Mouse (Mus musculus): Measurements from ENCODE around the gene Acot7. TPM values are rescaled to one million over a fixed set of nuclear protein-coding genes. Genes with fewer than 3 reads are reported as not detected.

The Acot7 gene
- total RNA-seq, 2 experiments from 2014 or later, result 9.7 to 19.4 TPM

GRCm38 (mm10) chr4:152150546-152150945, 27.4 kb upstream of the Acot7 start:
- no peak for ATAC-seq (replicated peaks; ENCODE audit: low FRiP score, poor library complexity, severe bottlenecking)

- ATAC-seq (replicated peaks; ENCODE audit: low FRiP score, poor library complexity, severe bottlenecking), result no peak
Measured at GRCm38 (mm10) chr4:152151451-152151965, 26.4 kb upstream of the Acot7 start.

- ATAC-seq (replicated peaks; ENCODE audit: low FRiP score, poor library complexity, severe bottlenecking), result no peak
Measured at GRCm38 (mm10) chr4:152151966-152152544, 25.9 kb upstream of the Acot7 start, which contains the start of gene Espn. Gene Espn (minus strand): TSS chr4:152152371.

GRCm38 (mm10) chr4:152153771-152154177, 24.2 kb upstream of the Acot7 start:
- ATAC-seq (replicated peaks; ENCODE audit: low FRiP score, poor library complexity, severe bottlenecking), result peak; percentile 60

GRCm38 (mm10) chr4:152155019-152155418, 22.9 kb upstream of the Acot7 start:
- ATAC-seq (replicated peaks; ENCODE audit: low FRiP score, poor library complexity, severe bottlenecking), result no peak

- no peak for ATAC-seq (replicated peaks; ENCODE audit: low FRiP score, poor library complexity, severe bottlenecking)
Measured at GRCm38 (mm10) chr4:152157779-152158584, 20.0 kb upstream of the Acot7 start.

GRCm38 (mm10) chr4:152158585-152159284, 19.2 kb upstream of the Acot7 start, which contains the start of gene Hes2:
Gene Hes2 (plus strand): TSS chr4:152158867.
- no peak for ATAC-seq (replicated peaks; ENCODE audit: low FRiP score, poor library complexity, severe bottlenecking)

GRCm38 (mm10) chr4:152159285-152159678, 18.7 kb upstream of the Acot7 start:
- ATAC-seq (replicated peaks; ENCODE audit: low FRiP score, poor library complexity, severe bottlenecking), result no peak

GRCm38 (mm10) chr4:152160748-152161147, 17.2 kb upstream of the Acot7 start:
- no peak for ATAC-seq (replicated peaks; ENCODE audit: low FRiP score, poor library complexity, severe bottlenecking)

GRCm38 (mm10) chr4:152161601-152162000, 16.3 kb upstream of the Acot7 start:
- ATAC-seq (replicated peaks; ENCODE audit: low FRiP score, poor library complexity, severe bottlenecking), result no peak

GRCm38 (mm10) chr4:152162748-152163147, 15.2 kb upstream of the Acot7 start:
- ATAC-seq (replicated peaks; ENCODE audit: low FRiP score, poor library complexity, severe bottlenecking), result no peak

GRCm38 (mm10) chr4:152165036-152165931, 12.7 kb upstream of the Acot7 start:
- ATAC-seq (replicated peaks; ENCODE audit: low FRiP score, poor library complexity, severe bottlenecking), result peak; percentile 75

GRCm38 (mm10) chr4:152168052-152168451, 9.9 kb upstream of the Acot7 start:
- no peak for ATAC-seq (replicated peaks; ENCODE audit: low FRiP score, poor library complexity, severe bottlenecking)

- no peak for ATAC-seq (replicated peaks; ENCODE audit: low FRiP score, poor library complexity, severe bottlenecking)
Measured at GRCm38 (mm10) chr4:152169103-152169502, 8.8 kb upstream of the Acot7 start.

GRCm38 (mm10) chr4:152170286-152170685, 7.6 kb upstream of the Acot7 start:
- no peak for ATAC-seq (replicated peaks; ENCODE audit: low FRiP score, poor library complexity, severe bottlenecking)

GRCm38 (mm10) chr4:152171543-152171942, 6.4 kb upstream of the Acot7 start:
- no peak for ATAC-seq (replicated peaks; ENCODE audit: low FRiP score, poor library complexity, severe bottlenecking)

- peak; percentile 54 for ATAC-seq (replicated peaks; ENCODE audit: low FRiP score, poor library complexity, severe bottlenecking)
Measured at GRCm38 (mm10) chr4:152173041-152173440, 4.9 kb upstream of the Acot7 start.

- no peak for ATAC-seq (replicated peaks; ENCODE audit: low FRiP score, poor library complexity, severe bottlenecking)
Measured at GRCm38 (mm10) chr4:152173956-152174355, 4.0 kb upstream of the Acot7 start.

GRCm38 (mm10) chr4:152176638-152177037, 1.3 kb upstream of the Acot7 start:
- no peak for ATAC-seq (replicated peaks; ENCODE audit: low FRiP score, poor library complexity, severe bottlenecking)

GRCm38 (mm10) chr4:152177174-152177536, 779 bp upstream of the Acot7 start:
- ATAC-seq (replicated peaks; ENCODE audit: low FRiP score, poor library complexity, severe bottlenecking), result no peak
